Mouse (Mus musculus) brain, adult 10 weeks (tissue): ENCODE measurements around the gene Dvl2. TPM values are rescaled to one million over a fixed set of nuclear protein-coding genes. Genes with fewer than 3 reads are reported as not detected.

Experiments
- polyA plus RNA-seq: library from polyadenylated mRNA; stranded (reverse); fragments of 350-450 nt; fragmentation: Illumina TruSeq; extraction: RNeasy Lipid Tissue Mini Kit (QIAGEN cat#74804); gene quantifications from one replicate; pipeline ENCODE4 v1.2.3, GENCODE M21; 2015; ENCODE audit warnings: low read depth, low replicate concordance

The Dvl2 gene
- polyA plus RNA-seq: 17.5 TPM

DNA sequence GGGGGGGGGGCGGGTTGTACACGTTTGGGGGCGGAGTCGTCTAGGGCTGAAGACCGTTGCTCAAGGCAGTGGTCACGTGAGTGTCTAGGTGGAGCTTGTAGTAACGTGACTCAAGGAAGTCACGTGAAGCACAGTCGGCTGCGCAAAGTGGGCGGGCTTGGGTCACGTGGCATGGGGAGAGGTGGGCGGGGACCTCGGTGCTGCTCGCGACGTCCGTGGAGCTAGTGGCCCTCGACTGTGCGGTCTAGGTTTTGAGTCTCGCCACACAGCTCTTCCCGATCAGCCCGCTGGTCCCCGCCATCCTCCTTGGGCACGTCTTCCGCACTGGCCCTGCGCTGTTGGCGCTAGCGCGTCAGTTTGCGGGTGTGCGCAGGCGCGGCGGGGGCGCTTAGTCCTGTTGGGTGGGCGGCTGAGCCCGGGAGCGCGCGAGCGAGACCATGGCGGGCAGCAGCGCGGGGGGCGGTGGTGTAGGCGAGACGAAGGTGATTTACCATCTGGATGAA, at the start of gene Dvl2:
Dvl2 (plus strand) TSS at position 200 of the 503 bp plus-strand sequence.

DNA sequence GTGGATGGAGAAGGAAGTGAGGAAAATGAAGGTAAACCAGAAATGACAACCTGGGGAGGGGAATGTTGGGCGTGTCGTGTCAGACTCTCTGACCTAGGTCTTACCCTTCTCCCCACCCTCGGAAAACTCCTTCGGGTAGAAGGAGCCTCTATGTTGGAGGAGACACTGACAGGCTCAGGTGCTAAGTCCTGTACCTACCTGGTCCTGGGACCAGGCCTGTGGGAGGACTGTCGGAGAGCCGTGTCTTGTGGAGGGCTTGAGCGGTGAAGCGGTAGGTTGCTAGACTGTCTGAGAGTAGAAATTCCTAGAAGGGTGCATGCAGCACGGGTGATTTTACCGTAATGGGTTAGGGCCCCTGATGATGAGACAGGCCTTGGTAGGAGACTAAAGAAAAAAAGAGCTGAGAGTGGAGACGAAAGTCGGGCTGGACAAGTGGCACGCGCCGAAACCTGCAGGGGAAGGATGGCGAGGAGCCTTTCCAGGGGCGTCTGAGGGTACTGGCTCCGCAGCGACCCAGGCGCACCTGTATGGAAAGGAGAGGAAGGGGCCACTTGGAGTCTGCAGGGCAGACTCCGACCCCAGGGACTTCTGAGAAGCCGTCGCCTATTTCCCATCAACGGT, 35.6 kb upstream of the Dvl2 start, which contains the start of gene Cldn7:
Cldn7 (plus strand) TSS at position 130 of the 621 bp plus-strand sequence.

DNA sequence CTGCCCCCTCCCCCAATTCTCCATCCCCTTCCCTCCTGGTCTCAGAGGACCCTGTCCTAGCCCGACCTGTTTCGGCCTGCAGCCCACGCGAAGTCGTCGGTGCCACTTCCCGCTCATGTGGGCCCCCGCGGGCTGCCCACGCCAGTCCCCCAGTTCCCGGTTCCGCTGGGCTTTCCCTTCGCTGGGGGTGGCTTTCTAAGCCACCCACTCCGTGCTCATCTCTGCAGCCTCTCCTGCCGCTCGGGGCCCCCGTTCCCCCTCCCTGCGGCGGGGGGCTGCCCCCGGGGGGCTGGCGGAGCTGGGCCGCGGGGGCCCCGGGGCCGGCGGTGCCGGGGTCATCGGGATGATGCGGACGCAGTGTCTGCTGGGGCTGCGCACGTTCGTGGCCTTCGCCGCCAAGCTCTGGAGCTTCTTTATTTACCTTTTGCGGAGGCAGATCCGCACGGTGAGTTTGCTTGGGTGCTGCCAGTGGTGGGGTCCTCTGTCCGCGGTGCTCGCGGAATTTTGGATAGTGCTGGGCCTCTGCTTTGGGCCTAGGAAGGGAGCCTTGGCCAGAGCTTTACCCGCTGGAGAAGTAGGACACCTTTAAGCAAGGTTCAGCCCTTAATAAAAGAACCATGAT, 19.1 kb upstream of the Dvl2 start, which contains the start of gene Ctdnep1:
Ctdnep1 (plus strand) TSS at position 16 of the 622 bp plus-strand sequence.

DNA sequence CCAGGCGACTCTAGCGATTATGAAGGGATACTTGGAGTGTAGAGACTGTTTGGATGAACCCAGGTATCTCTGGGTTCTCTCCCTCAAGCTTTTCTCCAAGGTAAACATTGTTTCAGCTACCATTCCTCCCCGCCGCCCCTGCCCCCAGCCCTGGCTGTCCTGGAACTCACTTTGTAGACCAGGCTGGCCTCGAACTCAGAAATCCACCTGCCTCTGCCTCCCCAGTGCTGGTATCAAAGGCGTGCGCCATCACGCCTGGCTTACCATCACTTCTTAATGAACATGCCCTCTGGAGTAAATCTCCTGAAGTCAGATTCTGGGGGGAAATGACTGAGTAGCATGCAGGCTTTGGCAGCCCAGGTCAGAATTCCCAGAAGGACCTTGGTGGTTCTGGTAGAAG, 18.2 kb upstream of the Dvl2 start, which contains the start of gene Elp5:
Elp5 (minus strand) TSS at position 293 of the 400 bp plus-strand sequence.

DNA sequence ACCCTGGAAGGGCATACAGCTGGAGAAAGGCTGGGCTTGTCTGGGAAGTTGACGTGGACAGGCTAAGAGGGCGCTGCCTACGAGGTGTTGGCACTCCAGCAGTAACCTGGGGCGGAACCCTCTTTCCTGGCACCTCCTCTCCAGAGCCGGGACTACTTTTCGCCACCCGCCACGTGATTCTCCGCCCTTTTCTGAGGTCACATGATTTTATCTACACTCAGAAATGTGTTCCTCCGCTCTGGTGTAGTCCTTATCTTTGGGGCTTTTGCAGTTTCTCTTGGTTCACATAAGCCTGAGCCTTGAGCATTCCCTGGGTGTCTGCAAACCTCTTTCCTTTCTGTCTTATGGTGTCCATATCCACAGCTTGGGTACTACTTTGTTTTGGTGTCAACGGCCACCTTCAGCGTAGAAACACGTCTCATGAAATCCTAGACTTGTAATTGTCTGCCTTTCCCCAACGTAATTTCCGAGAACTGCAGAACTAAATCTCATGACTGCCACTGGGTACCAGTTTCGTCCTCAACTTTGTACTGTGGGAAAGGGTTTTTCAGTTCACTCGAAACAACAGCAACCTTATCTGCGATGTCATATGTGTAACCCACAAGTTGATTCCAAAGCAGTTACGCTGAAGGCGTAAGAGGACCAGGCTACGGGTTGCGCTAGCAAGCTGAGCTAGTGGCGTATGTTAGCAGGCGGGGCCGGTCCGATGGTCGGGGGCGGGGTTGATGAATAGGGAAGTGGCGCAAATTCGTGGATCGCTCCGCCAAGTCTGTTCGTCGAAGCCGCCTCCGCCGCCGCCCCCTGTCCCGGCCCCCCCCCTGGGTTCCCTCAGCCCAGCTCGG, 9.3 kb upstream of the Dvl2 start, which contains the start of gene Gabarap:
Gabarap (plus strand) TSS at position 294 of the 842 bp plus-strand sequence.

DNA sequence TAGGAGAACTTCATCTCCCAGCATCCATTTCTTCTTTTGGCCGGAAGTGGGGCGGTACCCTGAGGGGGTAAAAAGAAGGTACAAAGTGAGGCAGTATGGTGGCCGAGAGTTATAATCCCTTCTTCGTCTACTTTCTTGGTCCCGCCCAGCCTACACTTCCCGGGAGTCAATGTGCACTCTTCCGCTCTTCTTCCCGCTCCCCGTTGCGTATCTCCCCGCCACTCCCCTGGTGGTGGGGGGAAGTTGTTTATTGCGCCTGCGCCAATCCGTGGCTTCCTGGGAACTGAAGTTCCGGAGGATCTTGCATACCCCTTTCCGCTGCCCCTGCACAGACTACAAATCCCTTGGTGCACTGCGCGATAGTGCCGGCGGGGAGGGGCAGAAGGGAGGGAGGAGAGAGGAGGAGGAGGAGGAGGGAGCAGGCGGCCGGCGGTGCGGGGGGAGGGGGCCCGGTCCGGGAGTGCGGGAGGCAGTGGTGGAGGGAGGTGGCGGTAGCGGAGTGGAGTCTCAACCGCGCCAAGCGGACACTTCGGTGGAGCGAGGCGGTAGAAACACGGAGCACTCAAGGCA, 4.9 kb upstream of the Dvl2 start, which contains the start of gene Phf23:
Phf23 (plus strand) TSS at position 387 of the 570 bp plus-strand sequence.

DNA sequence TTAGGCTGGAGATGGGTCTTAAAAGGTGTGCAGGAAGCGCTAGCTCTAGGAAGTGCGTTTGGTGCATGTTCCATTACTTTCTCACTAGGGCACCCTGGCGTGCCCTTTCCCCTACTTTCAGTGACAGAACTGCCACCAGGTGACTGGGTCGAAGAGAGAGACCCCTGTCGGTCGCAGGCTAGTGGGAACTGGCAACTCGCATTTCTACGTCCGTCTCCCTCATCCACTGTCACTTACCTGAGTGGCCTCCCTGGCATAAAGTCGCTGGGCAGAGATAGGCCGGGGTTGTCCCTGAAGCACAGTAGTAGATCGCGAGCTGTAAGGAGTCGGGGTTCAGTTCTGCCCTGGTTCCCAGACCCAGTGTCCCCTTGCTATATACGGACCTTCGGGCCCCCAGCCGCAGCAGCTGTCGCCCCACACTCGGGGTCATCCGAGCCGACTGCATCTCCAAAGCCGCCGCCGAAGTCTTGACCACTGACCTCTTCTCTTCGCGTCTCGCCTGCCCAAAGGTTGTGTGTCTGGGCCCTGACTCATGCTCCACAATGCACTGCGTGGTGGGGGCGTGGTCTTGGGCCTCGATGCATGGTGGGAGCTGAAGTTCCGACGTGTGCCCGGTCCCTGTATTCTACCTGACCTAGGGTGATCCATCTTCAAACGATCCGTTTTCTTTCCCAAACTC, 14.6 kb downstream of the Dvl2 start, which contains the start of gene Acadvl:
Acadvl (minus strand) TSS at position 532 of the 679 bp plus-strand sequence.

DNA sequence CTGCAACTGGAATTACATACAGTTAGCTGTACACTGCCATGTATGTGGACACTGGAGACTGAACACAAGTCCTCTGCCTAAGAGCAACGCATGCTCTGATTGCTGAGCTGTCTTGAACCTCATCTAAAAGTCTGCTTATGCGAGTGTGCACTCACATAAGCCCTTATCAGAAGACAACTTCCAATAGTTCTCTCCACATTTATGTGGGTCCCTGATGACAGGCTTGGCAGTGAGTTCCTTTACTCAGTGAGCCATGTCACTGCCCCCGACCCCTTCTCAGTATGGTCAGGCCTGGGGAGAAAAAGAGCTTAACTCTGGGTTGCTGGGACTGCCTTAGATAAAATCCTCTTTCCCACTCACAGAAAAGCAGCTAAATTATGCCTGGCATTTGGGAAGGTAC, 16.3 kb downstream of the Dvl2 start, which contains the start of gene Dlg4:
Dlg4 (plus strand) TSS at position 274 of the 400 bp plus-strand sequence.

DNA sequence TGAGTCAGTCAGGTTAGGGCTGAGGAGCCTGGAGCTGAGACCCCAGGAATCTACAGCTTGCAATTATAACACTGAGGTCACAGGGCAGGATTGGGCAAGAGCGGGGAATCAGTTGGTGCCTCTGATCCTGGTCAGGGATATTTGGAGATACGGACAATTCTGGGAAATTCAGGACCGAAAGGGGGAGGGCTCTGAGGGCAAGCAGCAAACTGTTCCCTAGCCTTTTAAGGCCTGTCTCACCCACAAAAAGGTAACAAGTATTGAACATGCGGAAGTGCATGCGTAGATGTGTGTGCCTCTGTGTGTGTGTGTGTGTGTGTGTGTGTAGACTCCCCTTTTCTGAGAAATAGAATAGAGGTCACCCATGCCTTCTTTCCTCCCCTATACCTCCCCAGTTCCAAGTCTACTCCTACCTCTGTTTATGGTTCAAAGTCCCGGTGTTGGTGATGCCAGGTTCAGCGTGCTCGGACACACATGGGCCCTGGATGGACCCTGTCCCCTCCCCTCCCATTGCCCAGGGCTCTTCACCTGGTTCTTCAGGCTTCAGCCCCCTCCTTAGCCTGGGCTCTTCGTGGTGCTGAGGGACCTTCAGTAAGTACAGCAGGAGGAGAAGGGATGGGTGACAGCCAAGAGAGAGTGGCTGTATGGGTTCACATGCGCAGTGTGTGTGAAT, 53.6 kb downstream of the Dvl2 start, which contains the start of gene Asgr1:
Asgr1 (plus strand) TSS at position 188 of the 673 bp plus-strand sequence.

Other genes with a start within 250 kb of the Dvl2 start
- gene Polr2a, start 242.0 kb upstream of the Dvl2 start, polyA plus RNA-seq: 26.2 TPM
- not detected for gene Slc35g3, start 238.6 kb upstream of the Dvl2 start, polyA plus RNA-seq
- gene Zbtb4, start 234.7 kb upstream of the Dvl2 start, polyA plus RNA-seq: 61.8 TPM
- 0.61 TPM for gene Chrnb1, start 204.7 kb upstream of the Dvl2 start, polyA plus RNA-seq
- 16.9 TPM for gene Fgf11, start 198.7 kb upstream of the Dvl2 start, polyA plus RNA-seq
- gene Tmem102, start 195.0 kb upstream of the Dvl2 start, polyA plus RNA-seq: not detected
- gene Gm39566, start 185.3 kb upstream of the Dvl2 start, polyA plus RNA-seq: not detected
- not detected for gene Spem2, start 182.1 kb upstream of the Dvl2 start, polyA plus RNA-seq
- gene Spem1, start 178.4 kb upstream of the Dvl2 start, polyA plus RNA-seq: not detected
- gene Nlgn2, start 162.8 kb upstream of the Dvl2 start, polyA plus RNA-seq: 101 TPM
- gene Tmem256, start 162.1 kb upstream of the Dvl2 start, polyA plus RNA-seq: 280 TPM
- 18.8 TPM for gene Plscr3, start 154.2 kb upstream of the Dvl2 start, polyA plus RNA-seq
- not detected for gene Tnk1, start 141.9 kb upstream of the Dvl2 start, polyA plus RNA-seq
- gene Tmem95, start 122.6 kb upstream of the Dvl2 start, polyA plus RNA-seq: not detected
- 1.7 TPM for gene Kctd11, start 119.2 kb upstream of the Dvl2 start, polyA plus RNA-seq
- not detected for gene Acap1, start 105.1 kb upstream of the Dvl2 start, polyA plus RNA-seq
- 0.33 TPM for gene 2810408A11Rik, start 99.6 kb upstream of the Dvl2 start, polyA plus RNA-seq
- 63.2 TPM for gene Neurl4, start 99.5 kb upstream of the Dvl2 start, polyA plus RNA-seq
- gene Gps2, start 86.7 kb upstream of the Dvl2 start, polyA plus RNA-seq: 35.4 TPM
- gene Eif5a, start 78.6 kb upstream of the Dvl2 start, polyA plus RNA-seq: 640 TPM
- gene Ybx2, start 64.8 kb upstream of the Dvl2 start, polyA plus RNA-seq: 4.8 TPM
- 1.4 TPM for gene Slc2a4, start 52.4 kb upstream of the Dvl2 start, polyA plus RNA-seq
- gene Cldn7, start 35.8 kb upstream of the Dvl2 start, polyA plus RNA-seq: not detected
- gene Ctdnep1, start 19.4 kb upstream of the Dvl2 start, polyA plus RNA-seq: 108 TPM
- gene Elp5, start 18.1 kb upstream of the Dvl2 start, polyA plus RNA-seq: 115 TPM
- 346 TPM for gene Gabarap, start 9.5 kb upstream of the Dvl2 start, polyA plus RNA-seq
- gene Phf23, start 4.8 kb upstream of the Dvl2 start, polyA plus RNA-seq: 56.1 TPM
- 53.6 TPM for gene Acadvl, start 14.8 kb downstream of the Dvl2 start, polyA plus RNA-seq
- 491 TPM for gene Dlg4, start 16.3 kb downstream of the Dvl2 start, polyA plus RNA-seq
- 2.2 TPM for gene Asgr1, start 53.5 kb downstream of the Dvl2 start, polyA plus RNA-seq
- not detected for gene Asgr2, start 92.0 kb downstream of the Dvl2 start, polyA plus RNA-seq
- 0.80 TPM for gene Mgl2, start 129.7 kb downstream of the Dvl2 start, polyA plus RNA-seq
- 1.3 TPM for gene Clec10a, start 155.6 kb downstream of the Dvl2 start, polyA plus RNA-seq
- gene Slc16a11, start 212.2 kb downstream of the Dvl2 start, polyA plus RNA-seq: 23.4 TPM
- gene Slc16a13, start 220.5 kb downstream of the Dvl2 start, polyA plus RNA-seq: 4.6 TPM
- gene Bcl6b, start 229.2 kb downstream of the Dvl2 start, polyA plus RNA-seq: 0.76 TPM
- 55.7 TPM for gene 0610010K14Rik, start 237.3 kb downstream of the Dvl2 start, polyA plus RNA-seq
- gene Gm21988, start 239.2 kb downstream of the Dvl2 start, polyA plus RNA-seq: 9.0 TPM
- gene Rnasek, start 239.2 kb downstream of the Dvl2 start, polyA plus RNA-seq: 441 TPM